Mouse (Mus musculus): ENCODE measurements at regions not wholly inside any gene's neighbourhood (a gene's known extent, or its start where the extent isn't known, plus 50 kb on each side); places are given as distances from the start of the nearest gene placed in this dataset.

DNA sequence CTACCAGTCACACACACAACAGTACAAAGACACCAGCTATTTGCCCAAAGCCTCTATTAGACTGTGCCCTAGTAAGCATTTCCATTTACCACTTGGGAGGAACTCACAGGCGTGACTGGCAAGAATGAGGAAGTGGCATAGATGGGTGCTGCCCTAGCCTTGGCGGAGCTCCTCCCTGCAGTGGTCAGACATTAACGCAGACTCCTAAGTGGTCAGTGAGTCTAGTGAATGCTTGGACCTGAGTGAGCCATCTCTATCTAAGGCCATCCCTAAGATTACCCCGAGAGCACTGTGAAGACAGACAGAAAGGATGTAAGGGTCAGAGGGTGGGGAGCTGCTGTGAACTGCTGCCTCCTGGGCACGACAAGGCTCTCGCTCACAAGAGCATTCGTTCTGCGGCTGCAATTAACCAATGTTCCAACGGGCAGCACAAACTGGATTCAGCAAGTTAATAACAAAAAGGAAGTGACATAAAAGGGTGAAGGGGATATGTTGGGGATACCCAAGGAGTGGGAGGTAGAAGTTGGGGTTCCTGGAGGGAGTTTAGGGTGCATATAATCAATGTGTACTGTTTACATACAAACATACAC lies 206.0 kb upstream of the Smim15 start:
- peaks cover 0 to 18% of the 10 kb centered on the region in 2 experiments; a peak in 2 of 4 replicates for H3K36me3 ChIP-seq (ENCODE audit: control insufficient read depth in 1 of 2, insufficient read depth in 2 of 2, low read length in 2 of 2)
- H3K9me3 ChIP-seq (replicated peaks; ENCODE audit: insufficient read depth, low read length), result no peaks in the 10 kb centered on the region
- peaks cover 7 to 18% of the 10 kb centered on the region in 2 experiments for H3K4me1 ChIP-seq (ENCODE audit: control insufficient read depth in 1 of 2, insufficient read depth in 2 of 2, low read length in 2 of 2)
- peak overlapping the region; percentile 84; the same call in 1 of the 2 replicates for H3K27ac ChIP-seq (ENCODE audit: control insufficient read depth, low read depth, low read length)
- peaks cover 4% of the 10 kb centered on the region for H3K79me2 ChIP-seq (ENCODE audit: control insufficient read depth, insufficient read depth, low read length, poor library complexity)
- TF ChIP-seq ELF1 (IDR thresholded peaks at IDR 0.05; ENCODE audit: low read depth, low read length), result 0 out of 2 replicates have a peak, but pooled peaks have one; percentile 27
- no peak for TF ChIP-seq CHD1 (IDR thresholded peaks at IDR 0.05; ENCODE audit: low read depth, low read length)
- TF ChIP-seq NRF1 (IDR thresholded peaks at IDR 0.05; ENCODE audit: insufficient read depth, low read depth, low read length, poor library complexity, severe bottlenecking), result no peak
- peak in 1 of 2 experiments; percentile 22; a peak in 1 of 4 replicates for TF ChIP-seq EP300 (IDR thresholded peaks at IDR 0.05; ENCODE audit: low read depth in 1 of 2, low read length in 2 of 2)
- TF ChIP-seq MXI1 (IDR thresholded peaks at IDR 0.05; ENCODE audit: low read depth, low read length), result peak; percentile 33; the same call in 1 of the 2 replicates
- no peak for TF ChIP-seq CHD2 (IDR thresholded peaks at IDR 0.05; ENCODE audit: low read length)
- TF ChIP-seq TCF12 (IDR thresholded peaks at IDR 0.05; ENCODE audit: low read depth, low read length), result no peak
- 0 out of 2 replicates have a peak, but pooled peaks have one; percentile 8 for TF ChIP-seq ETS1 (IDR thresholded peaks at IDR 0.05; ENCODE audit: low read depth, low read length)
- TF ChIP-seq MAFK (IDR thresholded peaks at IDR 0.05; ENCODE audit: borderline replicate concordance, low read depth, low read length), result no peak
- no peak for TF ChIP-seq ZNF384 (IDR thresholded peaks at IDR 0.05; ENCODE audit: low read depth, low read length)
- TF ChIP-seq SMC3 (IDR thresholded peaks at IDR 0.05; ENCODE audit: low read depth, low read length), result no peak
- no peak for TF ChIP-seq USF2 (IDR thresholded peaks at IDR 0.05; ENCODE audit: borderline replicate concordance in 1 of 2, insufficient read depth in 1 of 2, low read depth in 1 of 2, low read length in 2 of 2)
- no peak for TF ChIP-seq NELFE (IDR thresholded peaks at IDR 0.05; ENCODE audit: low read depth, low read length)
- peak; percentile 75 for DNase-seq (ENCODE audit: low read depth, low spot score)
- peak overlapping the region; percentile 58; the same call in 1 of the 2 replicates for H3K9ac ChIP-seq (ENCODE audit: control insufficient read depth, low read depth, low read length, poor library complexity, severe bottlenecking)
- H3K27me3 ChIP-seq (ENCODE audit: control insufficient read depth in 1 of 2, insufficient read depth in 2 of 2, low read length in 2 of 2), result no peaks in the 10 kb centered on the region
- H3K4me3 ChIP-seq (ENCODE audit: control insufficient read depth in 1 of 2, insufficient read depth in 1 of 2, low read depth in 2 of 2, low read length in 2 of 2), result peak overlapping the region; percentile 30 to 32

DNA sequence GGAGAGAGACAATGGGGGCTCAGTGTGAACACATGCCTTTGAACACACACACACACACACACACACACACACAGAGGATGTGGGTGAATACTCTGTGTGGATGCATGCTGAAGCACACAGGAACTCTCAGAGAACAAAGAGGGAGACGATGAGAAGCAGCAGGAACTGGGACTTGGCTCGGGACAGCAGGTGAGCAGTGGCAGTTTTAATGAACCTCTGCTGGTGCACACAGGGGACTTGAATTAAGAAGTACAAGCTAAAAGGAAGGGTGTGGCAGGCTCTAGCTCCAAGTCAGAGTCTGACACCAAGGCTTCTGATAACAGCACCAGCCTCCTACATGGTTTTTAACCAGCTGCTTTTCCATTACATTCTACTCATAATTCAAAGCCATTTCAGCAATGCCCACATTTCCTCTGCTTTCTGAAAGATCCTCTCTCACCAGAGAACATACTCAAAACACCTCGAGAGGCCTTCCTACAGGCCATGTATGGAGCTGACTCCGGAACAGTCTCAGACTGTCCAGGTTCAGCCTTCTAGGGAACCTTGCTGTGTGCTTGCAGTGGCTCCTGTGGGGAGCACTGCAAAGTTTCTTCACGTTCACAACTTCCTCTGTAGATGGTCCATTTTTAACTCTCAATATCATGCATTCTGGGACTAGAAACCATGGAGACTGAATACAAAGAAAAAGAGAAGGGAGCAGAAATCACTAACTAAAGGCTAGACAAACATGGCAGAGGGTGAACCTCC lies 206.9 kb upstream of the Smim15 start:
- H3K27me3 ChIP-seq (ENCODE audit: control insufficient read depth in 1 of 2, insufficient read depth in 2 of 2, low read length in 2 of 2), result no peaks in the 10 kb centered on the region
- H3K36me3 ChIP-seq (ENCODE audit: control insufficient read depth in 1 of 2, insufficient read depth in 2 of 2, low read length in 2 of 2), result peaks cover 0 to 18% of the 10 kb centered on the region in 2 experiments; a peak in 2 of 4 replicates
- H3K9ac ChIP-seq (ENCODE audit: control insufficient read depth, low read depth, low read length, poor library complexity, severe bottlenecking), result peak overlapping the region; percentile 58
- peak overlapping the region; percentile 32 to 49 for H3K4me3 ChIP-seq (ENCODE audit: control insufficient read depth in 1 of 2, insufficient read depth in 1 of 2, low read depth in 2 of 2, low read length in 2 of 2)
- H3K9me3 ChIP-seq (replicated peaks; ENCODE audit: insufficient read depth, low read length), result no peaks in the 10 kb centered on the region
- H3K4me1 ChIP-seq (ENCODE audit: control insufficient read depth in 1 of 2, insufficient read depth in 2 of 2, low read length in 2 of 2), result peaks cover 7 to 18% of the 10 kb centered on the region in 2 experiments
- TF ChIP-seq TCF12 (IDR thresholded peaks at IDR 0.05; ENCODE audit: low read depth, low read length) (no peak), GATA1 (IDR thresholded peaks at IDR 0.05; ENCODE audit: low read depth, low read length) (peak; percentile 51; the same call in 1 of the 2 replicates), EP300 (IDR thresholded peaks at IDR 0.05; ENCODE audit: low read depth in 1 of 2, low read length in 2 of 2) (peak; percentile 39 to 49; a peak in 3 of 4 replicates), RCOR1 (IDR thresholded peaks at IDR 0.05; ENCODE audit: low read depth, low read length) (no peak), ETS1 (IDR thresholded peaks at IDR 0.05; ENCODE audit: low read depth, low read length) (peak; percentile 90), HCFC1 (IDR thresholded peaks at IDR 0.05; ENCODE audit: low read depth, low read length) (no peak)
- DNase-seq (ENCODE audit: low read depth, low spot score), result peak; percentile 85
- H3K27ac ChIP-seq (ENCODE audit: control insufficient read depth, low read depth, low read length), result peak overlapping the region; percentile 84
- H3K79me2 ChIP-seq (ENCODE audit: control insufficient read depth, insufficient read depth, low read length, poor library complexity), result peaks cover 2% of the 10 kb centered on the region
